Mouse (Mus musculus): ENCODE measurements around the gene Rab44.

Rab44 gene

DNA sequence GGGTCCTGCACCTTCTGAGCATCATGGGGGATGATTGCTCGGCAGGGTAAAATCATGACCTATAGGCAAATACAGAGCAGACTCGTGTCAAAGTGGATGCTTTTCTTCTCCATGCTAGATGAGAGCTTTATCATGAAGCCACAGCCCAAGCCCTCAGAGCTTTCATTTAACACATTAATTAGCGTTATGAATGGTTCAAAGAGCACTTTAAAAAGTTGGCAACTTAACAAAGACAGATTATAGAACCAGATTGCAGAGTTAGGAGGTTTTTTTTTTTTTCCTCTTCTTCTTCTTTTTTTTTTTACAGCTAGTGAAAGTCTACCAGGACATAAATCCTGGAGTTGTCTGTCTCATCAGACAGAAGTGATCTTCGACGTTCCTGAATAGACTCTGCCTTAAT lies 15.4 kb downstream of the Rab44 start:
- DNase-seq (ENCODE audit: low spot score in 2 of 2): no peak

- DNase-seq (ENCODE audit: low spot score in 2 of 2): no peak
Measured at GRCm38 (mm10) chr17:29135066-29135465, 21.1 kb downstream of the Rab44 start.

DNA sequence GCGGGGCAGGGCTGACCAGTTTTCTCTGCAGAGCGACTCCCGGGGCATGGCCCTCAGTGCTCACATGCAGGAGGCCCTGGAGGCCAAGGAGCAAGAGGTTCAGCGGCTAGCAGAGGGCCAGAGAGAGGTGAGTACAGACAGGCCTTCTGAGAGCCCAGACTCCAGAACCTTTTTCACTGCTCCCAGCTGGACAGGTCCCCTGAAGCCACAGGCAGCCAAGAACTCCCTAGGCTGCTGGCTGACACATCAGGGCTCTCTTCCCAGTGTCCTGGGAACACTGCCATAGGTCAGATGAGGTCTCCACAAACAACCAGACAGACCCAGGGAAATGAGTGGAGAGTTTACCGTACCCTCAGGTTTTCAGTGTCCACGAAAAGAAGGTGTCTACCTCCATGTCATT lies 22.3 kb downstream of the Rab44 start:
- DNase-seq (ENCODE audit: low spot score in 2 of 2): no peak

GRCm38 (mm10) chr17:29137906-29138305 lies 24.0 kb downstream of the Rab44 start:
- DNase-seq (ENCODE audit: low spot score in 2 of 2): no peak

- no peak for DNase-seq (ENCODE audit: low spot score in 2 of 2)
Measured at GRCm38 (mm10) chr17:29141577-29141976, 27.6 kb downstream of the Rab44 start.

GRCm38 (mm10) chr17:29143266-29143665 lies 29.3 kb downstream of the Rab44 start:
- no peak for DNase-seq (ENCODE audit: low spot score in 2 of 2)

GRCm38 (mm10) chr17:29145101-29145500 lies 31.2 kb downstream of the Rab44 start:
- no peak for DNase-seq (ENCODE audit: low spot score in 2 of 2)

DNA sequence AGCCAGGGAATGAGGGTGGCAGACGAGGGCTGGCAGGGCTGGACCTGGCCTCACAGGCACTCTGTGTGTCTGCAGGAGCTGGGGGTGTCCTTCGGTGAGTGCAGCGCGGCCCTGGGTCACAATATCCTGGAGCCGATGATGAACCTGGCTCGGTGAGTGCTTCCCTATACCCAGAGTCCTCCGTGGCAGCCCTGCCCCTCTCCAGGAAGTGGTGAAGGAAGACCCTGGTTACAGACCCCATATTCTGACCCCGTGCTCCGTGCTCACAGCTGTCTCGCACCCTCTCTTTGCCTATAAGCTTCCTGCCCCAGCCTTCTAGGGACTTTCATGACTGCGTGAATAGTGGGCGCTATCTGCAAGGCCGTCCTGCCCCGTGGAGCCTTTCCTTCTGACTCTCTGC lies 33.3 kb downstream of the Rab44 start:
- no peak for DNase-seq (ENCODE audit: low spot score in 2 of 2)

DNA sequence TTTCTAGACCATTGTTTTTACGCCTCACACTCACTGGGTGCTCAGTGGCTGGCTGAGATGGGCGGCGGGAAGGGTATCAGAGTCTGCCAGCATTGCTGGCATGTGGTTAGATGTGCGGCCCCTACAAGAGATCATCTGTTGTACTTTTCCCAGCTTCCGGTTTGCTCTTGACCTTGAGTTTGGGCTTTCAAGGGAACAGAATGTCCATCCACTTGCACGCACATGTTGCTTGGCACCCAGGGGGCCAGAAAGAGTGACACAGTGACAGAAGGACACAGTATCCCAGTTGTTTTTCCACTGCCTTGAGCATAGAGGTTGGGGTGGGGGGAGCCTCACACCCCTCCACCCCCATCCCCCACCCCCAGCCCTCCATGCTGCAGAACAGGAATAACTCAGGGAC lies 33.8 kb downstream of the Rab44 start:
- DNase-seq (ENCODE audit: low spot score in 2 of 2): no peak

DNA sequence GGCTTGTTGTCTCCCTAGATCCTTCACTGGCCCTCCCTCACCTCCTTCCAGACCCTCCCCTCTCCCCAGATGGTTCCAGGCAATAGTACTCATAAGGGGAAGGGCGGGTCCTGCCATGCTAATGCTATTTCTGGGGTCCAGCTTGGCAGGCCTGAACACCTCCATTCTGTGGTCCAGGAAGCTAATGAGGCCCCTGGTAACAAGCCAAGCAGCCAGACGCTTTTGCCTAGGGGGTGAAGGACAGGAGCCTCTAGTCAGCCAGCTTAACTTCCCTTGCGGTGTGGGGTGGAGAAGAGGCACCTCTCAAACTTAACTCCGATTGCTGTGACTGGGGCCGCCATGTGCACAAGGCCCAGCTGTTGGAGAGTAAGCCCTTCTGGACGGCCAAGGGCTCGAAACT lies 35.8 kb downstream of the Rab44 start:
- no peak for DNase-seq (ENCODE audit: low spot score in 2 of 2)

GRCm38 (mm10) chr17:29152547-29152946 lies 38.6 kb downstream of the Rab44 start:
- no peak for DNase-seq (ENCODE audit: low spot score in 2 of 2)

DNA sequence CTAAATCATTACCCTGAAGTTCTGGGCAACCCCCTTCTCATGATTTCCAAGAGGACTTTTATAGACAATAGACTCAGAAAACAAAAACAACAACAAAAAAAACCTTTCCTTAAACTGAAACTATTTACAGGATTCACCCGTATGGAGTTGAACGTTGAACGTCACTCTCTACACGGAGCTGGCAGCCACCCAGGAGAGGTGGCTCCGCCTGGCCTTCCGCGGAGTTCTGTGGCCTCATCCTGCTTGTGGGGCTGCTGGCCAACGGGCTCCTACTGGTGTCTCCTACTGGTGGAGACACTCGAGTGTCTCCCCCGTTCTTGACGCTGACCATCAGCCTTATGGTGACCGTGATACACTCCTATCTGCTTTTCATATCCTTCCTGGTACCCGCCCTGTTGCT lies 40.3 kb downstream of the Rab44 start:
- no peak for DNase-seq (ENCODE audit: low spot score in 2 of 2)

DNA sequence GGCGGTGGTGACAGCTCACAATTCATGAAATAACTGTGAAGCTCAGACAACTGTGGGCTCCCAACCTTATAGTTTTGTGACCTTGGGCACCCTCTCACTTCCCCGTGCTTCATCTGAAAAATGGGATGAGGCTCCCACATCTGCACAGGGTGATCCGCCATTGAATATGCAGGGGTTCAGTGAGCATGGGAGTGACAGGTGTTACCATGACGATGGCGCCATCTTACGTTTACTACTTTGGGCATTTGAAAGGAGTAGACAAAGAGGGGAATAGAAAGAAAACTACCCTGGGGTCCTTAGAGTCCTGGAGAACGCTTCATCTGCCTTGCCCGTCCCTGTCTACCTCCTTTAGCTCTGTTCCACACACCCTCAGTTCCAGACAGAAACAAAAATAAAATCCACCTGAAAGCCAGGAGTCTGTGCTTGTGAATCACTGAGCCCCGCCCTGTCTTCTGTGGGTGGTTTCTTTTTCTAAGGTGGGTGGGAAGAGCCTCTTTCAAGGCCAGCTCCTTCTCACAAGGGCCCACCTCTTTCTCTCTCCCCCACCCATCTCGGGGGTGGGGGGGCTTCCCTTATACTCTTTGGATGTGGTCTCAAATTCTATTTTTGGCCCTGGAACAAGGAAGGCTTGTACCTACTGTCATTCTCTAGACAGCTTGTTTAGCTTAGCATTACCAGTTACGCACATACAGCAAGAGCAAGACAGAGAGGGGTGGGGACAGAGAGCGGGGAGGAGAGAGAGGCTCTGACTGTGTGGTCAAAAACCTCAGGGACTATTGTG lies 41.6 kb downstream of the Rab44 start:
- no peak for DNase-seq (ENCODE audit: low spot score in 2 of 2)

DNA sequence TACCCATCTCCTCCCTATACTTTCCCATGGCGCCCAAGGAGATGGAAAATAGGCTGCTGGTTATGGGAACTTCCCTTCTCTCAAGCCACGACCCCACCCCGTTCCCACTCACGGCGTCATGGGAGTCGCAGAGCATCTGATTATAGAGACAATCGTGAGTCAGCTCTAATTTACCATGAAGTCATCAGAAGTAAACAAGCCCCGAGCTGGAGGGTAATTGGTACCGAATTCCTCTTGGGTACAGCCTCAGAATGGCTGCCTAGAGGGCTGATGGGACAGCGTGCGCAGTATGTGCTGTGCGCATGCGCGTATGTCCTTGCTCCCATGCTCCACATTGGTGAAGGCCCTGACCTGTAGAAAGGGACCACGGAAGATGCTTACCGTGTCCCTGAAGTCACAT lies 42.5 kb downstream of the Rab44 start:
- no peak for DNase-seq (ENCODE audit: low spot score in 2 of 2)

- no peak for DNase-seq (ENCODE audit: low spot score in 2 of 2)
Measured at GRCm38 (mm10) chr17:29156866-29157265, 42.9 kb downstream of the Rab44 start.

DNA sequence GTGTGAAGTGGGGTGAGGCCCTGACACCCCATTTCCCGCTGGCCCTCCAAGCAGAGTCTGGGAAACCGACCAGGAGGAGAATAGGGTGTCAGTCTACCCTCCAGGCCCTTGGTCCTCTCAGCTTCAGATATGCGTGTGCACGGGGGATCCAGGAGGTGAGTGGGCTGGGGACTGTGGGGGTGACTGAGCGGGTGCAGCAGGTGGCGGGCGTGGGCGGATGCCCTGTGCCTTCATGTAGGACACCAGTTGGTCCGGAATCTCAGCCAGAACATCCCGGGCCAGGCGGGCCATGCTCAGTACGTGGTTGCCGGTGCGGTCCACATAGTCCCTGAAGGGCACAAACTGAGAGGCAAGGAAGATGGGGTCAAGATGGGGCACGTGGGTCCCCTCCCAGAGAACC lies 45.0 kb downstream of the Rab44 start:
- DNase-seq (ENCODE audit: low spot score in 2 of 2): no peak

DNA sequence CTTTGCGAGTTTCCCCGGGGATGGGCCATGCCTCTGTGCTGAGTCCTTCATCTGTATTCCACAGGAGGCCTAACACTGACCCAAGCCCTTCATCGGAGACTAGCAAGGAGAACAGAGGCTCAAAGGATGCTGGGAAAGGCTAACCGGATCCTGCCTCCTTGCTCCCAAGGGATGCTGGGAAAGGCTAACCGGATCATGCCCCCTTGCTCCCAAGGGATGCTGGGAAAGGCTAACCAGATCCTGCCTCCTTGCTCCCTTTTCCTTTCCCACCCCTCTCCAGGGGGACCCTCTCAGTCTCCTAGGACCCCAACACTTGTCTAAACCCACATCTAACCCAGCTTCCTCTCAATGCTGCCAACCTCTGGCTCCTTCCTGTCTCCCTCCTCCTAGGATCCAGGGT lies 45.4 kb downstream of the Rab44 start:
- DNase-seq (ENCODE audit: low spot score in 2 of 2): no peak

DNA sequence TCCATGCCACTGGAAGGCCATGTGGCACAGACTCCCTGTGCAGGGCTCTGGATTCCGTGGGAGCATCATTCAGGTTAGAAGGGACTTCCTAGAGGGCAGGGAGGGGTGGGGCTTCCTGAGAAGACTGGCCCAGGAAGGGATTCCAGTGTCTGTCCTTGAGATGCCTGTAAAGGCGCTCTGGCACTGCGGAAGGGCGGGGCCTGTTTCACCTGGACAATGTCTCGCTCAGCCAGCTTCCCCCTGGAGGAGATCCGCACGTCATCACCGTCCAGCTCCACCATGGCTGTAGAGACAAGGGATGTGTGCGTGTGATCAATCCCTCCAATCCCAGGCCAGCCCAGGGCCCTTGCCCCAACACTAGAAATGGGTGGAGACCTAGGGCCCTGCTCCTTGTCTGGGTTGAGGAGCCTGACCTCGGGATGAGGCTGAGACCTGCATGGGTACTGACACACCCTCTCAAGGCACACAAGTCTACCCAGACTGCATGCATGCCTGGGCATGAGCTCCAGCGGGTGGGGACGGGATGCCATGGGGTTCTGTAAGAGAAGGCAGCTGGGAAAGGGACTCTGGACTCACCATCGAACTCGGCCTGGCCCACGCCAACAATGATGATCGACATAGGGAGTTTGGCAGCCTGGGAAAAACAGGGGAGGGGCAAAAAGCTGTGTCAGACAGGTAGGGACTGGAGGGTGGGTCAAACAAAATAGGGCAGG lies 46.0 kb downstream of the Rab44 start:
- DNase-seq (ENCODE audit: low spot score in 2 of 2): no peak

DNA sequence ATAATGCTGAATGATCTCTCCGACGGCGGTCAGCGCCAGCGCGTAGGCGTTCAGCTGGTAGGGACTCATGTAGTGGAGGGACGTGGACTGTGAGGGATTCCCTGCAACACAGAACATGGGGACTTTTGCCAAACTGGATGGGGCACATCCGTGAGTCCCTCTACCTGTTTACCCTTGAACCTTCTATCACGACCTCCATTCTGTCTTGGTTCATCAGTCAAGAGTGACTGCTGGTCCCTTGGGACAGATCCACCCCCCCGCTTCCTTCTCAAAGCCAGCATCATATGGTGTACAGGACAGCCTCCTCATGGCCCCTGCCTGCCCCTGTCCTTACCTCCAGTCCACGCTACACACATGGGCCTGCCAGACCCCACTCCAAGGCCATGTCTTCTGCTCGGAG lies 48.4 kb downstream of the Rab44 start:
- DNase-seq (ENCODE audit: low spot score in 2 of 2): no peak

DNA sequence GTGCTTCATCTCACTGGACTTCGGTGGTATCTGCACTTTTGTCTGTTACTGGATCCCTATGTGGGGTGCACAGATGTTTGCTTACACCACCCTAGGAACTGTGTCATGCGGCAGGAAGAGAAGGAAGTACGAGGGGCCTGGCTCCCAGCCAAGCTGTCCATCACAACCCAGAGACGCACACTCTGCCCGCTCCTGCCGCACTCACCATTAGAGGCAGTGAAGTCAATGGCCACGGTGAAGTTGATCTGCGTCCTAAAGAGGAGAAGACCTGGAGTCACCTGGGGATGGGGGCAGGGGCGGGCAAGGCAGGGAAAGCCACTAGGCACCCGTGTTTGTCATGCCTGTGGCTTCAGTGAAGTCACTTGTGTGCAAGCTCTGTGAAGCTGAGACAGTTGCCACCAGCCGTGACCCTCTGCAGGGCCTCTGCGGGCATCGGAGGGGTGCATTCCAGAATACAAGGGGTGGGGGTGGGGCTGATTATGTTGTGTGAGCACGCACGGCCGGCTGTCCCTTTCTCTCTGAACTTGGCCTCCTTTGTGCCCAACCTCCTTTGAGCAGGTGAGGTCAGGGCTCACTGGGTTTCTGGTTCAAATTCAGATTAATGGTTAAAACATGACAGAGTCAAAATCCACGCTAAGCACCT lies 50.6 kb downstream of the Rab44 start:
- DNase-seq (ENCODE audit: low spot score in 2 of 2): no peak

DNA sequence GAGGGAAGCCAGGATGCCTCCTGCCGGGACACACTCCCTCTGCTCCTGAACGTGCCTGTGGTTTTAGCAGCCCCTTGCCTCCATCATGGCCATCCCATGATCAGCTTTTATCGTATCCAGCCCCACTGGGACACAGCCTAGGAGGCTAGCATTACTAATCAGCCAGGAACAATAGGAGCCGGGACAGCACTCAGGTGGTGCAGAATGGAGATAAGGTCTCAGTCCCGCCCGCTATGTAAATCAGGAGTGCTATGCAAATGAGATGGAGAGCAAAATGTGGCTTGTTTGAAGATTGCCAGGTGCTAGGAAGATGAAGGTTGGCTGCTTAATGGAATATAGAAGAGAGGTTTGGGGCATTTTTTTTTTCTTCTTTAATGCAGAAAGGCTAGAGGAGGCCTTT lies 51.5 kb downstream of the Rab44 start:
- DNase-seq (ENCODE audit: low spot score in 2 of 2): no peak

- no peak for DNase-seq (ENCODE audit: low spot score in 2 of 2)
Measured at GRCm38 (mm10) chr17:29165967-29166578, 52.1 kb downstream of the Rab44 start.

- DNase-seq (ENCODE audit: low spot score in 2 of 2): no peak
Measured at GRCm38 (mm10) chr17:29167371-29167770, 53.4 kb downstream of the Rab44 start.

Data from frontal cortex, postnatal 10 days (tissue).